Mouse (Mus musculus) brain, embryonic 14.5 days (tissue): ENCODE data around the gene Gng12.

Experiments
- CTCF ChIP-seq: fragments of 200-500 bp; IDR thresholded peaks from 2 replicates; pipeline ENCODE4 v1.5.1; 2012; ENCODE audit warnings: inconsistent platforms, mild to moderate bottlenecking, moderate library complexity, borderline replicate concordance; ENCODE audit not compliant: insufficient read depth, insufficient read length; ENCODE audit errors: extremely low read depth
- POLR2A ChIP-seq: fragments of 200-500 bp; IDR thresholded peaks from 2 replicates; pipeline ENCODE4 v1.6.1; 2012; ENCODE audit warnings: mild to moderate bottlenecking, inconsistent platforms, borderline replicate concordance; ENCODE audit not compliant: poor library complexity, insufficient read depth, insufficient read length, severe bottlenecking; ENCODE audit errors: extremely low read depth

DNA sequence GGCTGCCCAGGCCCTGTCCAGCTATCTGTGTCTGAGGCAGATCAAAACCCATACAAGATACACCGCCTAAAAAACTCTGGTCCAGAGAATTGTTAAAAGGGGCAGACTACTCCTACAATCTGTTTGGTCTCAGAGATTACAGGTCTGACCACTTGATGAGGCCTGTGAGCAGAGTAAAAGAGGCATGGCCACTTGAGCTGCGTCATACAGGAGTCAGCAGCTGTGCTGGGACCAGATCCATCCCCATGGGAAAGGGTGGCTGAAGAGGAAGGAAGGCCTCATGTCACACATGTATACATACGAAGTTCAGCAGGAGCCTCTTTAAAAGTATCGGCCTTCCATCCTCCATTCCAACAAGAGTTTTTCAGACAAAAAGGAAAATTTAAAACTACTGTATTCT, 69.0 kb downstream of the Gng12 start:
- TF ChIP-seq POLR2A (no peak), CTCF (no peak)
